Mouse (Mus musculus) left cerebral cortex, adult 11 months (tissue): ENCODE measurements at regions not wholly inside any gene's neighbourhood (a gene's known extent, or its start where the extent isn't known, plus 50 kb on each side); places are given as distances from the start of the nearest gene placed in this dataset.

Experiments used
- DNase-seq: peaks from one replicate; pipeline ENCODE4 v3.0.0; 2022; ENCODE audit warnings: low spot score

GRCm38 (mm10) chr14:36819826-36820225, 148.8 kb downstream of the Ccser2 start:
- DNase-seq: no peak

- no peak for DNase-seq
These were observed 166.2 kb downstream of the Ccser2 start for GRCm38 (mm10) chr14:36802418-36802817.

GRCm38 (mm10) chr14:36799820-36800219, 168.8 kb downstream of the Ccser2 start:
- DNase-seq: no peak

- no peak for DNase-seq
These were observed 186.7 kb downstream of the Ccser2 start for GRCm38 (mm10) chr14:36781882-36782281.

DNA sequence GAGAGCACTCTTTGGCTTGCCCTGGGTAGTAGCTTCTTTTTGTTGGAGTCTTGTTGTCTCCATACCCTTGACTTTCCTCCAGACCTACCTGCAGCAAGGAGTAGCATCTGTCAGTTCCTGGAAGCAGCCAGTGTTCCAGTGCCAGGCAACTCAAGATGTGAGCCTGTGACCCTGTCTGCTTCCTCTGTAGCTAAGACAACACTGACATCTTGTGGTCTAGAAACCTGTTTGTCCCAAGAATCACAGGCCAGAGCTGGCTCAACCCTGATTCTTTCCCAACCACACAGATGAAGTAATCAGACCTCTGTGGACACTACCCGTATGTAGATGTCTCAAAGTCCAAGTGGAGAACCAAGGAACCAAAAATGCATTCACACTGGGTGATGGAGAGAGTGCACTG, 189.6 kb downstream of the Ccser2 start:
- DNase-seq: peak; percentile 24

- DNase-seq: no peak
These were observed 194.2 kb downstream of the Ccser2 start for GRCm38 (mm10) chr14:36774349-36774748.

GRCm38 (mm10) chr14:36764377-36764776, 204.2 kb downstream of the Ccser2 start:
- DNase-seq: no peak

DNA sequence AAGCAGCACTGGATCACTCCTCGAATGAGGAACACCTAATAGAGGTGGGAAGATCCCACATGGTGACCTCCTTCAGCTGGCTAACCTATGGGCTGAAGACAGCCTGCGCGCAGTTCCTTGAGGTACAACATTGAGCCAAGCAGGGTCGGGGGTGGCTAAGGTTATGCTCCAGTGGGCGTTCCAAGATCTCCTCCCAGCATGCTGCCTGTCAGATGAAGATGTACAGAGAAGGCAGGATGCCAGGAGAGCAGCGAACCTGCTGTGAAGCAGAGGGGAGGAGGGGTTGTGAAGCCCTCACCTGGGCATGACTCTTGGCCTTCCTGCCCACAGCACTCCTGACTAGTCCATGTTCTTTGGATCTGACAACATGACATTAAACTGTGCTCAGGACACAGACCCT, 212.5 kb downstream of the Ccser2 start:
- no peak for DNase-seq

GRCm38 (mm10) chr14:36748130-36748883, 220.3 kb downstream of the Ccser2 start:
- DNase-seq: peak; percentile 3

GRCm38 (mm10) chr14:36731095-36731494, 237.5 kb downstream of the Ccser2 start:
- no peak for DNase-seq

DNA sequence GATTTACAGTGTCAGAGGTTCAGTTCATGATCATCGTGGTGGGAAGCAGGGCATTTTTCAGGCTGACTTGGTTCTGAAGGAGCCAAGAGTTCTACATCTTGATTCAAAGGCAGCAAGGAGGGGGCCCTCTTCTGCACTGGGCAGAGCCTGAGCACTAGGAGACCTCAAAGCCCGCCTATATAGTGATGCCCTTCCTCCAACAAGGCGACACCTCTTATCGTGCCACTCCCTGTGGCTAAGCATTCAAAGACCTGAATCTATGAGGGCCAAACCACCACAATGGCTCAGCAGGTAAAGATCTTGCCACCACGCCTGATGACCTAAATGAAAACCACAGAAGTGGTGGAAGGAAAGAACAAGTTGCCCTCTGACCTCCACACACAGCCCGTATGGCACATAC, 242.5 kb downstream of the Ccser2 start:
- no peak for DNase-seq

DNA sequence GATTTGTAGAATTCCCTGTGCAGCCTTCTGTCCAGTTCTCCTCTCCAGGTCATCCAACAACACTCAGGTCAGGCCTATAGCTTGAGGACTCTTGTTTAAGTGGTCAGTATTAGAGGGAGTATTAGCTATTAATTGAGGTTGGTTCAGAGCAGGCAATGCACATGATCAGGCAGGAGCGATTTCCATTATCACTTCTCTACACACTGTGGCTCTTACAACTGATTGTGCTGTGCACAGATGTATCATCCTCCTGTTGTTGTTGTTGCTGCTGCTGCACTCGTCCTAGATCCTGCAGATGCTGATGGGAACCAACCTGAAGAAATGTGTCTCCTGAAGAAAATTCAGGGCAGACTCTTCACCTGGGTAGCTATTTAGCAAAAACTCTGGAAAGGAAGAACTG, 252.9 kb downstream of the Ccser2 start:
- no peak for DNase-seq

GRCm38 (mm10) chr14:36696993-36697392, 271.6 kb downstream of the Ccser2 start:
- no peak for DNase-seq

DNA sequence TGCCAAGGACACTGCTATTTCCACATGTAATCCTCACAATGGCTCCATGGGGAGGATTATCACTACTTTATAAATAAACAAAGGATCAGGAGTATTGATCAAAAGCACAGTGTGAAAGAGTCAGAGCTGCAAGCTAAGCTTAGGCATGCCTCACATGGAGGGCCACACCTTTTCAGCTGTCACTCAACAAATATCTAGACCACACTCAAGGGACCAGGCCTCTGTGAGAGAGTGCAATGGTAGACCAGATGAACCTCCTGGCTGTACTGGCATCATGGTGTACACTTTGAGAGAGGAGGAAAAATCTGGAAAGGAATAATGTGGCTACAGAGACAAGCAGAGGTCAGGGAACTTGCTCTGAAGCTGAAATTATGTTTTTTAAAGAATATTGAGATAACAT, 276.6 kb downstream of the Ccser2 start:
- DNase-seq: no peak

GRCm38 (mm10) chr14:36691018-36691417, 277.6 kb downstream of the Ccser2 start:
- DNase-seq: no peak

DNA sequence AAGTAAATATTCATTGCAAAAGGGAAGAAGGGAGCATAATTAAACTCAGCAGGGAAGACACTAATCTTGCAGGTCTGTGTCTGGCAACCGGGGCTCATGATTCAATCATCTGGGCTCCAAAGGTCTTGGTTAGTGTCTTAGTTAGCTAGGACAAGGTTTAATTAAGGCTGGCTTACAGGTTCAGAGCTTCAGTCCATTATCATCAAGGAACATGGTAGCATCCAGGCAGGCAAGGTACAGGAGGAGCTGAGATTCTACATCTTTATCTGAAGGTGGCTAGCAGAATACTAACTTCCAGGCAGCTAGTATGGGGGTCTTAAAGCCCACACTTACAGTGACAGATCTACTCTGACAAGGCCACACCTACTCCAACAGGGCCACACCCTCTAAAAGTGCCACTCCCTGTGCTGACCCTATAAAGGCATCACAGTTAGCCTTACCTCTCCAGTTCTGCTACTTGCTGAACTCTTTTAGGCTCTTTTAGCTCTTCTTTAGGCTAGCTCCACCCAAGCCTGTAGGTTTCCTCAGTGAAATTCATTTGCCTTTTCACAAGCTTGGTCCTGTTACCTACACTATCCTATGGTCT, 309.8 kb downstream of the Ccser2 start:
- DNase-seq: no peak

- DNase-seq: no peak
These were observed 310.4 kb downstream of the Ccser2 start for GRCm38 (mm10) chr14:36658193-36658592.

GRCm38 (mm10) chr14:36652982-36653557, 315.5 kb downstream of the Ccser2 start:
- DNase-seq: peak; percentile 17

GRCm38 (mm10) chr14:36651053-36651735, 317.4 kb downstream of the Ccser2 start:
- DNase-seq: no peak

DNA sequence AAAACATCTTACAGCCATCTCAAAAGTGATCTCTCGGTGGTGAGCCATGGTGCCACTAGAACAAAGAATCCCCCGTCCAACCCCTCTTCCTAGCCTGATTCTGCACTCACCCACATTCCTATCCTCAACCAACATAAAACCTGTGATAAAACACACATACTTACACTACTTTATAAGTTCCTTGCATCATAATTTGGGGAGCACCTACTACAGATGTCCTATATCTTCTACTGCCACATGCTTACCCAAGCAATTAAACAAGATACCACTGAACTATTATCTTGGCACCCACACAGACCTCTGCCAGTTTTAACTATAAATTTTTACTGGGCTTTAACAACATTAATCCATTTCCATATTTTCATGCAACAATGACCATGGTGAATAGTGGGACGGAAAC, 321.9 kb downstream of the Ccser2 start:
- DNase-seq: no peak

DNA sequence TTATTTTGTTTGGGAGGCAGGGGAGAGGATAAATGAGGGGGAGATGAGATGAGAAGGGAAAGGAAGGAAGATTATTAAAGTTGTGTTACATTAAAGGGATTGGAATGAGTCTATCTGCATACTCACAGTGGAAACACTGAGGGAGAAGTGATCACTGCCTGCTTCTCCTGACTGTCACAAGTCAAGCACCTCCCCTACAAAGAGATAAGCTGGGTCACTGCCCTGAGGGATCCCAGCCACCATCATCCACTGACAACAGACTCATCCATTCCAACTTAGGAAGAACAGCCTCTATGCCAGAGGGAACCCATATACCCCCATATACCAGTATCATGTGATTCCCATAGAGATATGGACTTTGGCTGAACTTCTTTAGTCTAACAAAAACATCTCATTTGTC, 322.3 kb downstream of the Ccser2 start:
- DNase-seq: no peak

GRCm38 (mm10) chr14:36624822-36625221, 343.8 kb downstream of the Ccser2 start:
- DNase-seq: no peak

DNA sequence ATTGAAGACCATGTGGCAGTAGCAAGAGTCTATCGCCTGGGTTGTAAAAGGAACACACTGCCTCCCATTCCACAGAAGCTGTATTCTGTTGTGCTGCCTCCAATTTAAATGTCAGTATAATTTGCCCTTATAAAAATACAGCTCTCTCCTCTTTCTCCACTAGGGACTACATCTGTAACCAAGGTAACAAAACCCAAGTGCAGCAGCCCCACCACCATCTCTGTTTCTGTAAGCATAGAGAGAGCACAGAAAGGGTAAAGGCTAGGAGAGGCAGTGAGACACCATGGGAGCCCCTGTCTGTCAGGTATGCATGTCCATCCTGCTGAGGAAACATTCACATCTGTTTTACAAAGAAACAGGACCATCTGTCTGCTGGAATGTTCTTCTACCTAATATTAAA, 344.4 kb downstream of the Ccser2 start:
- DNase-seq: no peak
